Mouse (Mus musculus) liver, embryonic 14.5 days (tissue): ENCODE measurements at regions not wholly inside any gene's neighbourhood (a gene's known extent, or its start where the extent isn't known, plus 50 kb on each side); places are given as distances from the start of the nearest gene placed in this dataset.

Source experiments
- CTCF ChIP-seq: IDR thresholded peaks from 2 replicates; pipeline ENCODE4 v1.5.1; 2016; ENCODE audit warnings: antibody characterized with exemption, low read depth, control low read depth
- EP300 ChIP-seq: IDR thresholded peaks from 2 replicates; pipeline ENCODE4 v1.6.1; 2016; ENCODE audit warnings: antibody characterized with exemption, low read depth

DNA sequence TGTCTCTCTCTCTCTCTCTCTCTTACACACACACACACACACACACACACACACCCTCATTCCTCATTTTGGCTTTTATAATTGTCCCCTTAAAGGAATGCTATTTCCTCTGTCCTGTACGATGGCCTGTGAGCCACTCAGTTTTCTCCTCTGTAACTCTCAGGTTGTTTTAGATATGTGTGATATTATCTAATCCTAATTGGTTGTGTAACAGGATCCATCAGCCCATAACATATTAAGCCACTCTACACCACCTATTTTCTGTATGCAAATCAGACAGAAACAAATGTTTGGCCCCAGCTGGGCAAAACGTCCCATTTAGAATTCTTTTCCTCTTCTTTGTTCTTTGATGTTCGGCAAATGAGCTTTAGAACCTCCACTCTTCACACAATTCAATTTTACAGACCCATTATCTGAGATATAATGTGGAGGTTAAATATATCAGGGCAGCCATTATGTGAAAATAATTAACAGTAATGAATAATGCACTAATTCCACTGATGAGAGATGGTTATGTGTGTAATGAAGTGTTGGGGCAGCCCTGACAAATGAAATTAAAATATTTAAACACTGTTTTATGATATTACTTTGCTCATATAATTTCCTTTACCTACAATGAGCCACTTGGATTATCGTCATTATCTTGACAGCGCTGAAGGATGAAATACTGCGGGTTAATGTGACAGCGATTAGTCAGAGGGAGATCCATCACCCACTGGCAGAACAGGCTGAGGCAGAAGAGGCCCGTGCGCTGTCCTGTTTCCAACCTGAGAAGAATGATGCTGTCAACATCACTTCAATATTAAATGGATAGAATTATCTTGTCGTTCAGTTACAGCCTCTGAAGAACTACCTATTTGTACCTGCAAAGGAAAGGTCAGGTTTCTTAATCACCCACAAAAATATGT lies 274.8 kb downstream of the Rbm26 start:
- TF ChIP-seq CTCF (no peak), EP300 (no peak)
